Mouse (Mus musculus) gastrocnemius, postnatal 14 days (tissue): Measurements from ENCODE around the gene Slc6a9. TPM values are rescaled to one million over a fixed set of nuclear protein-coding genes. Genes with fewer than 3 reads are reported as not detected.

ENCODE experiments used
- DNase-seq: peaks from one replicate; pipeline ENCODE4 v3.0.0; 2021; ENCODE audit warnings: mixed read lengths
- intact Hi-C: fragments of 180-260 bp; cut with DNase I; formaldehyde crosslinking; loops from one replicate; pipeline ENCODE4 v1.15.1; 2025; ENCODE audit warnings: low total_unique reads
- long read RNA-seq, 2 experiments: library from polyadenylated mRNA; stranded (forward); transcript quantifications; one replicate each; pipeline ENCODE4 v2.0.0; 2021
- total RNA-seq, 2 experiments: library from RNA; stranded (reverse); gene quantifications; 2 replicates each; pipeline ENCODE4 v1.2.3; 2021

The Slc6a9 gene
- 1 to 10 TPM; 4.0 to 6.2 TPM for total RNA-seq
- long read RNA-seq, experiment 1, partial matches to known transcripts = 3 of 4 reads
- long read RNA-seq, experiment 1, other reads (novel, unspliced or antisense) = 0 of 4 reads
- long read RNA-seq, experiment 2, transcript Slc6a9-201 (14 exons, 3,479 nt) = major isoform, 7 of 8 reads
- long read RNA-seq, experiment 2, partial matches to known transcripts = 1 of 8 reads
- long read RNA-seq, experiment 2, other reads (novel, unspliced or antisense) = 0 of 8 reads

DNA sequence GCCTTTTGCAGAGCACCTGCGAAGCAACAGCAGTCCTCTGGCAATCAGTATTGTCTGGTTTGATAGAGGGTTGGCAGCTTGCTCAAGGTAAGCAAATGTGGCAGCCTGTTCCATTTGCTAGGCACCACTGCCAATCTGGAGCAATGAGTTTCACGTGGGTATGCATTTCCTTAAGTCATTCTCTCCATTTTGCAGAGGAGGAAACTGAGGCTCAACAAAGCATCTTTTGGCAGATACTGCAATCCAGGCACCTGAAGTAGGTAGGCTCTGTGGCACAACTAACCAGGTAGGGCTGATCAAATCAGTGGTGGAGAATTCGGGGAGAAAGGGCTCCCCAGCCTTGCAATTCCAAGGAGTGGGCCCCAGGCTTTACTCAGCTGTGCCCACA is at the start of gene Slc6a9:
Slc6a9 (plus strand) TSS at position 50 of the 388 bp plus-strand sequence.
- intact Hi-C loops = loop anchor here (10.0 kb wide), 1 partner anchor 80 kb away; the partner anchor contains the start of gene Ipo13
- no peak for DNase-seq

DNA sequence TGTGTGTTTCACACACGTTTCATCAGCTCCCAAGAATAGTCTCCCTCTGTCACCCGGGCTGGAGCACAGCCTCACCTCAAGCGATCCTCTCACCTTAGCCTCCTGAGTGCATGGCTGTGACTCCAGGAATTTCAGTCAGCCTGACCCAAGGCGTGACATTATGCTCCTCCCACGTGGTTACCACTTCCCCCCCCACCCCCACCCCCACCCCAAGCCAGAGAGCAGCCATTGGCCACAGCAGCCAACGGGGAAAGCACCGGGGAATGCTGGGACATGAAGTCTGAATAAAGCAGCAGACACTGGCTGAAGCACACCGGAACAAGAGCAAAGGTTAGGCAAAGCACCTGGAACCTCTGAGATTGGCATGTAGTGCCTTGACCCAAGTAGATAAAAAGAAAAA is 47.3 kb upstream of the Slc6a9 start:
- intact Hi-C loops = no loop called here
- no peak for DNase-seq

DNA sequence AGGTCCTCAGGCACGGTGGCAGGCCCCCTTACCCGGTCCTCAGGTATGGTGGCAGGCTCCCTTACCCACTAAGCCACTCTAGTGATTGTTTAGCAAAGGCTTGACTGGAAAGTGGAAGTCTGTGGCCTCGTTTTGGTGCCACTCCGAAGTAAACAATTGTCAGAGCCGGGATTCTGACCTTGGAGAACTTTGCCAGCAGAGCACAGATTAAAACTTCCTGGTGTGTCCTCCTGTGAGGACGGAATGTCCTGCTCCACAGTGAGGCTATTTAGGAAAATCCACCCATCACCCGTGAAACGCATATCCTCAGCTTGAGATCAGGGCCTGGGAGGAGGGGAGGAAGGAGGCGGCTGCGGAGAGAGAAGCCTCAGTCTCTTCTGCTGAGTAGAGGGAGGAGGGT is 46.0 kb upstream of the Slc6a9 start:
- no peak for DNase-seq
- intact Hi-C loops = no loop called here

DNA sequence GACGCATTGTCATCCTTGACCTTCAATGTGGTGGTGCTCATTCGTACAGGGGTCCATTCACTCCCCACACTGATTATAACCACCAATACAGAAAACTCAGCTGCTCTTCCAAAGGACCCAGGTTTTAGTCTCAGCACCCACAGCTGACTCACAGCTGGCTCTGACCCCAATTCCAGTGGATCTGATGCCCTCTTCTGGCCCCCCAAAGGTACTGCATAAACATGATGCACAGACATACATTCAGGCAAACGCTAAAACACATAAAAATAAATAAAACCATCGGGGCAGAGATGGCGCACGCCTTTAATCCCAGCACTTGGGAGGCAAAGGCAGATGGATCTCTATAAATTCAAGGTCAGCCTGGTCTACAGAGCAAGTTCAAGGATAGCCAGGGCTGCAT is 34.4 kb upstream of the Slc6a9 start:
- intact Hi-C loops = no loop called here
- DNase-seq = no peak

DNA sequence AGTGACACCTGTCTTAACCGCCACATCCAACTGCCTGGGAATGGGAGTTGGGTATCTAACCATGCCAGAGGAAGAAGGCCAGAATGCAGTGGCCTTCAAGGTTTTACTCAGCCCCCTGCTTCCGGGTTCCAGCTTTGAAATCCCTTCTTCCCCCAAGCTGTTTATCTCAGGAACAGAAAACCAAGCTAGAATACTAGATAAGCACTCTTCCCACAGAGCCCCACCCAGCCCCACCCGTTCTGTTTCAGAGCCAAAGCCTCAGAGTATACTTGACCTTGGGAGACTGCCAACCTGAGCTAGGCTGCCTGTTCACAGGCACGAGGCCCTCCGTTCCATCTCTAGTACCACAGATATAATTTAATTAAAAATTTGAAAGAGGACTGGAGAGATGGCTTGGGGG is 27.3 kb upstream of the Slc6a9 start:
- intact Hi-C loops = no loop called here
- DNase-seq = no peak

DNA sequence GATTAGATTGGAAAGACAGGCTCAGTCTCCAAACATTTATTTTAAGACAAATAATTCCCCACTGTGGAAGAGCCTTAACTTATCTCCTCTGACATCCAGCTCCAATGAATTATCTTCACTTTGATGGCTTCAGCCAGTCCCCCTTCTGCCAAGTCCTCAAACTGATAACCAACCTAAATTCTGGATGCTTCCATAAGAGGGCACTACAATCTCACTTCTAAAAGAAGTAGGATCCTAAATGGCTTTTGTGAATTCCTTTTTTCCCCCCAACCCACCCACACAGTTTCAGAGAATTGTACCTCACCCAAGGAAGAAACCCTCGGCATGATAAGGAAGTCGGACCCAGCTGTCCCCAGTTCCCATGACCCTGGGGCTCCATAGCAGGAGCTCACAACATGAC is 23.4 kb upstream of the Slc6a9 start:
- intact Hi-C loops = no loop called here
- DNase-seq = no peak

DNA sequence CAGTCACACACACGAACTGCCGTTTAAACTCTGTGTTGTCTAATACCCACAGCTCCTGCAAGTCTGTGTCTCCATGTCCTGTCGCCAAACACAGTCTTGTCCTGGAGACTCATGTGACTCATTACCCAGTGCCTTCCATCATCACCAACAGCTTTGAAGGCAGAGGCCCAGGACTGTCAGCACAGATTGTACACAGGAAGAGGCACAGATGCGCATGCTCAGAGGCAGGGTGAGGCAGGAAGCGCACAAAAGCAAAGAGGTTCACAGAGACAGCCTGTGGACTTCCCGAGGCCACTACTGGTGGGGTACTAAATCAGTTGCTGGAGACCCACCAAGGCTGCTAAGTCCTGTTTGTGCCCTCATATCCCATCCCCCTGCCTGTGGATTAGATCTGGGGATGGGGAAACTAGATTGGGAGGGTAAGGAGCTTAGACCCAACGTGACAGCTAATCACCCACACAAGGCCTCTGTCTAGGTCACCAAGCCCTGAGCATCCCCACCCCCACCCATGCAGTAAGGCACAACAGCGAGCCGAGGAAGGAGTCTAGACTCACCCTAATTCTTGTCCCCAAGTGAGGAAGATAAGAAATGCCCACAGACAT is 20.6 kb upstream of the Slc6a9 start:
- intact Hi-C loops = no loop called here
- DNase-seq = no peak

DNA sequence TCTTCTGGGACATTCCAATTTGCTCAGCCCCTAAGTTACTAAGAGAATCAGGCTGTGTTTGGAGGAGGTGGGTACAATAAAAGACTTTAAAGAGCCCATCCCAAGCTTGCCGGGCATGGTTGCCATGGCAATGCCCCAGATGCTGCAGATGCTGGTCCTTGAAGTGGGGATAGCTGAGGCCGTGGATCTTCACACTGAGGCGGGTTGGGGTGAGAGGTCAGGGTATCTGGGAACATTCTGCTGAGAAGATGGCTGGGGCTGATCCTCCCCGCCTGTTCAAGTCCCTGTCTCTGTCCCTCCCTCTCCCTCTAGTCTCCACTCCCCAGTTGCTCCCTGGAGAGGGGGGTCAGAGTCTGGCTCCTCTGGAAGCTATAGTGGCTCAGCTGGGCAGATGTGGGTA is 20.0 kb upstream of the Slc6a9 start:
- intact Hi-C loops = no loop called here

DNA sequence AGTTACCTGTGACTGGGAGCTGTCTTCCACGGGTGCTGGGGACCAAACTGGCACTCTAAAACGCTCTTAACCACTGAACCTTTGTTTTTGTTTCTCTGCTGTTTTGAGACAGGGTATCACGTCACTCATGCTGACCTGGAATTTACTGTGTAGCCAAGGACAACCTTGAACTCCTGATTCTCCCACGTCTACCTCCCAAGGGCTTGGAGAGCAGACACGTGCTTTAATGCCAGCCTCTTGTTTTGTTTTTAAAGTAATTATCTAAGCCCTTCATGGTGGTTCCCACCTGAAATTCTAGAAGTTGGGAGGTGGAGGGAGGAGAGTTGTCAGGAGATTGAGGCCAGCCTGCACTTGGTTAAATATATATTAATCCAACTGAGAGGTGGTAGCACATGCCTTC is 17.5 kb upstream of the Slc6a9 start:
- intact Hi-C loops = no loop called here

More for the DNA sequence above, 20.0 kb upstream of the Slc6a9 start:
- DNase-seq = no peak

DNA sequence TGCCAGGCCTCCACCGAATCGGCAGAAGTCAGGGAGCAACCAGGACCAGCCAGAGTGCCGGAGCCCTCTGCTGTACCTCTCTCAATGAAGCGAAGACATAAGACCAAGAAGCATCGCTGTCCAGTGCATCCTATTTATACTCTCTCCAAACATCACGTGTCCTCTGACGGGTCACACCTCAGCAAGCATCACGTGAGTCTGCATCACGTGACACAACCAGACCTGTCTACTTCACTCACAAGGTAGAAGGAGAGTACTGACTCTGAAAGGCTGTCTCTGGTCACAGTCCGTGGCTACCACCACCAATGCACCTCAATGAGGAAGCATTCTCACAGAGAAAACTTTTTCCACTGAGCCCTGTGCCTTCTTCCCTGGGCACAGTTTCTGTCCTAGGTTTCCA is 16.3 kb upstream of the Slc6a9 start:
- no peak for DNase-seq
- intact Hi-C loops = no loop called here

More for the DNA sequence above, 17.5 kb upstream of the Slc6a9 start:
- DNase-seq = no peak

DNA sequence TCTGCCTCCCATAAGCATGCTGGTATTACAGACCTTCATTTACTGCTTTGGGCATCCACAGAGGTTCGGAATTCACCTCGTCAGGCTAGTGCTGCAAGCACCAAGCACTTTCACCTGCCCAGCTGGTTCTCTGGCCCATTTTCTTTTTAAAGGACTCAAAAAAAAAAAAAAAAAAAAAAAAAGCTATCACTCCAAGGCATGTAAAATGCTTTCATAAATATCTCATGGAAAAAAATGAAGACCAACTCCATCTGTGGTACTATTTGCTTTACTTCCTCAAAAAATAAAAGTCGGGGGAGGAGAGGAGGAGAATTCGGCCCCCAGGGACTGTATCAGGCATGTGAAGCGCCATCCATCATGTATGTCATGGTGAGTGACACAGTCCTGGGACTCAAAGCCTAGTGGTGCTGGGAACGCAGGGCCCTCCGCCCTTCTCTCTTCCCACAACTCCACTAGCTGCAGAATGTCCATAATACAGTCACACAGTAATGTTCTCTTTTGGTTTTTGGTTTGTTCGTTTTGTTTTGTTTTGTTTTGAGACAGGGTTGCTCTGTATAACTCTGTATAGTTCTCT is 5.6 kb upstream of the Slc6a9 start:
- no peak for DNase-seq
- intact Hi-C loops = loop anchor here (2.0 to 5.0 kb wide), 2 partner anchors 28 to 254 kb away; no protein-coding TSS in a partner anchor

DNA sequence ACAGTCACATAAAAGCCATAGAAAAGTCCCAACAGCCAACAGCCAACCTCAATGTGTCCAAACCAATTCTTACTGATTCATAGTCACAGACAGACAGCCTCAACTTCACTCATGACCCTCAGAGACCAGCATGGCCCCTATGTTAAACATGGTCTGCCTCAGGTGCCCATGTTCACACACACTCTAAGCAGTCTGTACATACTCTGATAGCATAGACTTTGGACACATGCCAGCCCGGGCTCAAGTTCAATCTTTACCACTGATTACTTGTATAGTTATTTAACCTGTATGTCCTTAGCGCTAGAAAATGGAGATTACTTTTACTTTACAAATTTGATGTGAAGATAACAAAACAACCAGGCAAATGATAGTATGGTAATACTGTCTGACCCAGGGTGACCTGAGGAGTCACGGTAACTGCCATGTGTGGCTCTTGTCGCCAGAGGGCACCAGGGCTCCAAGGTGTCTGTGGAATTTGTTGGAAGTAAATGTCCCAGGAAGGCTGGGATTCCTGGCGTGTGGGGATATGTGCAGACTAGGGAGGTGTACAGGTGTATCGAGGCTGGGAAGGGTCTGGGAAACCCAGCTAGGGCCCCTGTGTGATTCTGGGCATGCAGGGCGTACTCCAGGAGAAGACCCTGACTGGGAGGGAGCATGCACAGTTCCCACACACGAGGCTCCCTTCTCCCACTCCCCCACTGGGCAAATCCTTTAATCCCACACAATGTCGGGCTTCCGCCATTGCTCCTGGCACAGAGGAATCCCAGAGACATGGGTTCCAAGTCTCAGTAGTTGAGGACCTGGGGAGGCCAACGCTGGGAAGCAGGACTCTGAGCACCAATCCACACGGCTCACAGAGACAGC is 4.8 kb upstream of the Slc6a9 start:
- DNase-seq = peak; percentile 72
- intact Hi-C loops = loop anchor here (2.0 to 10.0 kb wide), 3 partner anchors 27 to 253 kb away; partner anchors contain the start of gene Ipo13

DNA sequence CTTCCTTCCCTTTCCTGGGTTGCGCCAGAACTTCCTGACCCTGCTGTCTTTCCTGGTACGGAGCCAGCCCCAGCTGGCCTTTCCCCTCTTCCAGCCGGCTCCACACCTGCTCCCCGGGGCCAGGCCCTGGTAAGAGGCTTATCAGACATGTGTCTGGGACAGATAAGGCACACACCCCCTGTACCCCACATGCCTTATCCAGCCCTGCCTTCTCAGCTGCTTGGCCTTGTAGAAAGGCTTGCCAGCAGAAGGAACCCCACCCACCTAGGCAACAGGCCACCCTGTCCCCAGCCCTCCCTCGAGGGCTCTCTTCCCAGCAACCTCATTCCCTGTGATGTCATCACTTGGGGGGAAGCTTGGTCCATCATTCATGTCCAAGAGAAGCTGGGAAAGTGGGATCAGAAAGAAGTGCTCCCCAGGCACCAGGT is 4.2 kb upstream of the Slc6a9 start:
- peak; percentile 79 for DNase-seq
- intact Hi-C loops = loop anchor here (10.0 kb wide), 1 partner anchor 85 kb away; the partner anchor contains the start of gene Ipo13

DNA sequence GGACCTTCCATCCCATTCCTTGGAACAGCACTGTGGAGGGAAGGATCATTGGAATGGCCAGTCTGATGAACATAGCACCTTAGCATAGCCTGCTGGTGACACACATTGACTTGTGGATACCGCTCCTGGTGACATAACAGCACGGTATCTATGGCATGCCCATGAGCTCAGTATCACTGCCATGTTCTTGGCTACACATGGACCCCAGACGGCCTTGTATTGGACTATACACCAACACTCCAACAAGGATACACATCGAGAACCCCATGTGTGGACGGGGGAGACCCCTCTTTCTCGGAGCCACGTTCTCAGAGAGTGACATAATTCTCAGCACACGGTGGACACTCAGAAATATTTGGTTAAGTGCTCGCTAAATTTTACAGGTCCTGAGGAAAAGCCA is 3.5 kb upstream of the Slc6a9 start:
- no peak for DNase-seq
- intact Hi-C loops = loop anchor here (10.0 kb wide), 1 partner anchor 84 kb away; the partner anchor contains the start of gene Ipo13

DNA sequence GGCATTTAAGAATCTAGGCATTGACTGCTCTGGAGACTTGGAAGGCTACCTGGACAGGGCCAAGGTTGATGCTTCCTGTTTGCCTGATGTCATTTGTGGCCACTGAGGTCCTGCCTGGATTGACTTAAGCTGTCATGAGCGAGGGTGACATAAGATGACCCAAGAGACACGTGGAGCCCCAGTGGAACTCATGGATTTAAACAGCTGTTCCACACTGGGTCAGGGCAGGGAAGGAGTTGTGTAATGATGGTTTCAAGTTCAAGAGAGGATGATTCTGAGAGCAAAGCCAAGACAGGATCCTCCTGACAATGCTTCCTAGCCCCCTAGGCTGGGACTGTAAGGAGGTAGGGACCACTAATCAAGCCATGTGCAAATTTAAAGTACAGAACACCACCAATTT is 2.8 kb upstream of the Slc6a9 start:
- no peak for DNase-seq
- intact Hi-C loops = loop anchor here (10.0 kb wide), 1 partner anchor 83 kb away; the partner anchor contains the start of gene Ipo13

DNA sequence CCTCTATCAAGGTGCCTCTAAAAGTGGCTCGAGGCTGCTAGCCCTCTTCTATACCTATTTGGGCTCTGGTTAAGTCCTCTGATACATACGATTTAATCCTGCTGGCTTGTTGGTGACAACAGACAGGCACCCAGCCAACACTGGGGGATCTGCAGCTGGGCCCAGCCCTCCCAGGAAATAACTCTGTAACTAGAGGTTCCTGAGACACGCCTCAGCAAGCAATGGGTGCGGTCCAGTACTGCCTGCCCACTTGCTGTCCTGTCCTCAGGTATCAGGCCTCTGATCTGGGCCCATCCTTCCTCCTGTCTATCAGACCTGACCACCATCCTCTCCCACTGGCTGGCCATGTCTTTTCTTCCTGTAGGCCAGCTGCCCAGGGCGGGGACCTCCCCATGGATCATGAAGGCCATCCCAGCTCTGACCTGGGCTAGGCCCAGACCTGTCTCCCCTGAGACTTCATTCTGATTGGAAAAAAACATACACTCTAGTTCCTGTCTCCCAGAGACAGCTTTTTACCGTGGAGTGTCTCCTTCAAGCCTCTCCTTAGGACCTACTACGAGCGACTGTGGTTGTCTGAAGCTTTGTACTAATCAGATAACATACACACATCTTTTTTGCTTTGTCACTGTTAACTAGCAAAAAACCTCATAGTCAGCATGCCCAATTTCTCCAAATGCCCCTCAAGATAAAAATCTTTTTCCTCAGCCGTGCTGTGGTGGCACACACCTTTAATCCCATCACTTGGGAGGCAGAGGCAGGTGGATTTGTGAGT is 2.2 kb upstream of the Slc6a9 start:
- intact Hi-C loops = loop anchor here (10.0 kb wide), 1 partner anchor 83 kb away; the partner anchor contains the start of gene Ipo13
- DNase-seq = peak; percentile 34

DNA sequence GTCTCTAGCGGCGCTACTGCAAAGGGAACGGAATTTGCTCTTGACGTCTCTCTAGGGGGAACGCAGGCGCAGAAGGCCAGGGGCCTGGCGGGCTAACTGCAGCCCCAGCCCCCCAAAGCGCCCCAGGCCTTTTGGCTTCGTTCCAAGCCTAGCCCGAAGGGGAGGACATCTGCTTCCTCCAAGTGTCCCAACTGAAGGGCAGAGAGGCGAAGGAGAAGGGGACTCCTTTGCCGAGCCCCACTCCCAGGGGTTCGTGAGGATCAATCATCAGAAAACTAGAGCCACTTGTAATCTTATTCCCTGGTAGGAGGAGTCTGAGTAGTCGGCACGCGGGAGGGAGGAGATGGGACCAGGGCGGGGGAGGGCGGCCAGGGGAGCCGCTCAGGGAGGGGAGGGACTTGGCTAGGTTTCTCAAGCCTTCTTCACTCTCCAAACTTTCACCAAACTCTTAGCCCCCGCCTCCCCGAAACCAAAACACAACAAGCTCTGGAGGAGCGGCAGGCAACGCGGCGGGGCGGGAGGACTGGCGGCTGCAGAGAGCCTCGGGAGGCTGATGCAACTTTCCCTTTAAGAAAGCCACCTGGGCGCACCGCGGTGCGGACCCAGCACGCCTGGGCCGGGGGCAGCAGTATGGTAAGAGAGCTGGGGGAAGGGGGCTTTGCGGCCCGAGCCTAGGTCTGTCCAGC is 682 bp downstream of the Slc6a9 start:
- intact Hi-C loops = loop anchor here (10.0 kb wide), 1 partner anchor 80 kb away; the partner anchor contains the start of gene Ipo13
- peak; percentile 61 for DNase-seq

DNA sequence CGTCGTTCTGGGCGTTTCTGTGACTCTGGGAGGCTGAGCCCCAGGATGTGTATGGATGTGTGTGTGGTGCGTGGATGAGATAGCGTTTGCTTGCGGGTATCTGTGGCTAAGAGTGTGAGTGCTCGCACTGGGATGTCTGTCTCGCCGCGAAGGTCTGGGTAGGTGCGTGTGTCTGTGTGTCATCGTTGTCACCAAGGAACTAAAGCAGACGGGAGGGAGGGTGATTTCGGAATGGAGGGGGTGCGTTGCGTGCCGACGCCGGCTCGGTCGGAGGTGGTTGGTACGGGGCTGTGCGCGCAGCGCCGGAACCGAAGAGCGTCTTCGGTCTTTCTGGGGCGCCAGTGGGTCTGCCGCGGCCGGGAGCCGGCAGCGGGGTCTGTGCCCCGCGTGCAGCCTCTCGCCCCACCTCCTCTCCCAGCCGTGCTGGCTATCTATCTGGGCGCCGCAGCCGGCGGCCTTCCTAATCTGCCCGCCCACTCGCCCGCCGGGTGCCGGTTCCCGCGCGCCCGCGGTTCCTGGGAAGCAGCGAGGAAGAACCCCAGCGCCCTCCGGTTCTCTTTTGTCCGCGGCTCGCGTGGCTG is 1.3 kb downstream of the Slc6a9 start:
- peak; percentile 43 for DNase-seq
- intact Hi-C loops = loop anchor here (10.0 kb wide), 1 partner anchor 79 kb away; the partner anchor contains the start of gene Ipo13
